Mouse (Mus musculus) heart, embryonic 14.5 days (tissue): ENCODE results near the gene Cul4a. TPM values are rescaled to one million over a fixed set of nuclear protein-coding genes. Genes with fewer than 3 reads are reported as not detected.
A peak's percentile ranks its signal among the peaks of the same experiment; 100 is the strongest.

Source experiments
- ATAC-seq: fragments of 200-750 bp; cut with Nextera tagmentation; 2 replicates; pipeline ENCODE4 v1.8.0; 2017; ENCODE audit warnings: low read depth, moderate TSS enrichment; ENCODE audit not compliant: insufficient number of reproducible peaks, insufficient read depth, low FRiP score
- H3K27ac ChIP-seq, 2 experiments: fragments of 200-500 bp in 1 of 2; fragments of 300-500 bp in 1 of 2; sonication (generic) in 1 of 2; replicated peaks in 1 of 2; 2 replicates each; pipeline ENCODE4 v1.5.1; 2012 to 2014; ENCODE audit warnings: low read depth in 2 of 2, low read length in 2 of 2, control low read depth in 1 of 2, mild to moderate bottlenecking in 1 of 2, mixed read lengths in 1 of 2; ENCODE audit not compliant: control insufficient read depth in 1 of 2, insufficient read depth in 1 of 2
- H3K27me3 ChIP-seq: fragments of 300-500 bp; sonication (generic); 2 replicates; pipeline ENCODE4 v1.6.1; 2014; ENCODE audit warnings: mild to moderate bottlenecking, low read length, control low read depth; ENCODE audit not compliant: control insufficient read depth, insufficient read depth
- H3K36me3 ChIP-seq: fragments of 300-500 bp; sonication (generic); 2 replicates; pipeline ENCODE4 v1.6.1; 2014; ENCODE audit warnings: mild to moderate bottlenecking, control low read depth, low read length, mixed read lengths; ENCODE audit not compliant: control insufficient read depth, insufficient read depth
- H3K4me1 ChIP-seq, 2 experiments: fragments of 200-500 bp in 1 of 2; fragments of 300-500 bp in 1 of 2; sonication (generic) in 1 of 2; 2 replicates each; pipeline ENCODE4 v1.6.1; 2012 to 2014; ENCODE audit warnings: low read length in 2 of 2, control low read depth in 1 of 2, mixed read lengths in 1 of 2; ENCODE audit not compliant: control insufficient read depth in 2 of 2, insufficient read depth in 2 of 2
- H3K4me2 ChIP-seq: fragments of 300-500 bp; sonication (generic); 2 replicates; pipeline ENCODE4 v1.6.1; 2014; ENCODE audit warnings: mild to moderate bottlenecking, low read length
- H3K4me3 ChIP-seq, 2 experiments: fragments of 200-500 bp in 1 of 2; fragments of 300-500 bp in 1 of 2; sonication (generic) in 1 of 2; 2 replicates each; pipeline ENCODE4 v1.5.1; 2012 to 2014; ENCODE audit warnings: low read length in 2 of 2, mild to moderate bottlenecking in 2 of 2, control low read depth in 1 of 2, low read depth in 1 of 2, moderate library complexity in 1 of 2; ENCODE audit not compliant: control insufficient read depth in 1 of 2, insufficient read depth in 1 of 2
- H3K9ac ChIP-seq: fragments of 300-500 bp; sonication (generic); 2 replicates; pipeline ENCODE4 v1.6.1; 2014; ENCODE audit warnings: mild to moderate bottlenecking, low read length
- H3K9me3 ChIP-seq: fragments of 300-500 bp; sonication (generic); 2 replicates; pipeline ENCODE4 v1.6.1; 2016; ENCODE audit warnings: low read length, control low read depth; ENCODE audit not compliant: control insufficient read depth
- WGBS: fragments of 180-500 bp; shearing (Covaris S2); extraction: QIAGEN DNeasy Blood & Tissue Kit; methylation state at CpG from one replicate; pipeline ENCODE4 v1.1.7; 2014; 5-methylcytosine and 5-hydroxymethylcytosine counted together
- polyA plus RNA-seq: library from polyadenylated mRNA; unstranded; fragments of >200 nt; fragmentation: Nextera tagmentation; extraction: Ambion mirVana; gene quantifications from 2 replicates; pipeline ENCODE4 v1.2.1, GENCODE M21; 2014

Cul4a gene
- polyA plus RNA-seq, 1 experiment from 2014 or later = 109 TPM

DNA sequence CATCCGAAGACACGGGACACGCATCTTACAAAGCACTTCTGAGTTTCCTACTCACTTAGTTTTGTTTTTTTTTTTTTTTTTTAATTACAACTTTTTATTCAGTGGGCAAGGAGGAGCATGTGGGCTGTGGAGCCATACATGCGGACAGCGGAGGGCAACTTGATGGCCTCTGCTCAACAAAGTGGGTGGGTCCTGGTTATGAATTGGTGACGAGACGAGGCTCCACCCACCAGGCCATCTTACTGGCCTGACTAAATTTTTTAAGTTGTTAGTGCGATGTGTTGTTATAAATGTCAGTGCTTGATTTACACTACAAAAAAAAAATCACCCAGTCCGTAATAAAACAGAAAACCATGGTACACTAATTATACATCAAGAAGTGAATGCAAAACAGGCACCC is 75.0 kb downstream of the Cul4a start:
- H3K27me3 ChIP-seq = no peaks in the 10 kb centered on the region
- no peak for ATAC-seq
- H3K36me3 ChIP-seq = peaks cover 45% of the 10 kb centered on the region
- 0 out of 2 replicates have a peak overlapping the region, but pooled peaks have one; percentile 50 for H3K9ac ChIP-seq
- H3K9me3 ChIP-seq = no peaks in the 10 kb centered on the region
- H3K4me1 ChIP-seq = peaks cover 21 to 24% of the 10 kb centered on the region in 2 experiments
- H3K27ac ChIP-seq = peak overlapping the region; percentile 67 to 82
- H3K4me3 ChIP-seq = no peak overlapping the region
- 75% methylated on average over 9 of the region's 9 CpGs for WGBS
- H3K4me2 ChIP-seq = no peak overlapping the region

GRCm38 (mm10) chr8:13180911-13181690 is 75.7 kb downstream of the Cul4a start:
- peak overlapping the region; percentile 67 to 82 for H3K27ac ChIP-seq
- no peaks in the 10 kb centered on the region for H3K27me3 ChIP-seq
- no peak for ATAC-seq
- H3K9me3 ChIP-seq = no peaks in the 10 kb centered on the region
- 36% methylated on average over 18 of the region's 18 CpGs for WGBS
- no peak overlapping the region for H3K4me3 ChIP-seq
- peak overlapping the region; percentile 50 for H3K9ac ChIP-seq
- peaks cover 40% of the 10 kb centered on the region for H3K36me3 ChIP-seq
- H3K4me2 ChIP-seq = peak overlapping the region; percentile 3
- H3K4me1 ChIP-seq = peaks cover 21 to 24% of the 10 kb centered on the region in 2 experiments

DNA sequence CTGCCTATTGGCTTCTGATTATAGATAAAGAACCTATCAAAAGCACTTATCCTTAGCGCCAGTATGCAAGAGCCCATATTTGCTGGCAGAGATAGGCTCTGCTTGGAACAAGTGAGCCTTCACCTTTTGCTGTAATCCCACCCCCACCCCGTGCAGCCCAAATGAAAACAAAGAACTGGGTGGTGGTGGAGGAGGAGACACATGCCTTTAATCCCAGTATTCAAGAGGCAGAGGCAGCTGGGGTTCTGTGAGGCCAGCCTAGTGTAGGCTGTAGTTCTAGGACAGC is 76.2 kb downstream of the Cul4a start:
- Histone ChIP-seq H3K4me3 (no peak overlapping the region), H3K36me3 (peaks cover 35% of the 10 kb centered on the region), H3K27ac (peak overlapping the region; percentile 67 to 82), H3K9me3 (no peaks in the 10 kb centered on the region), H3K4me2 (peak overlapping the region; percentile 3; the same call in 1 of the 2 replicates), H3K4me1 (peaks cover 21 to 24% of the 10 kb centered on the region in 2 experiments), H3K27me3 (no peaks in the 10 kb centered on the region), H3K9ac (peak overlapping the region; percentile 1; the same call in 1 of the 2 replicates)
- no peak for ATAC-seq
- WGBS = 15% methylated on average over 2 of the region's 2 CpGs

GRCm38 (mm10) chr8:13186819-13187218 is 81.4 kb downstream of the Cul4a start:
- H3K36me3 ChIP-seq = peaks cover 19% of the 10 kb centered on the region; the same call in 1 of the 2 replicates
- H3K4me2 ChIP-seq = no peak overlapping the region
- no peak overlapping the region for H3K4me3 ChIP-seq
- H3K4me1 ChIP-seq = peaks cover 0 to 3% of the 10 kb centered on the region in 2 experiments; a peak in 1 of 4 replicates
- H3K27ac ChIP-seq = no peak overlapping the region
- no peaks in the 10 kb centered on the region for H3K27me3 ChIP-seq
- WGBS = 81% methylated on average over 8 of the region's 8 CpGs
- no peak for ATAC-seq
- H3K9ac ChIP-seq = no peak overlapping the region
- H3K9me3 ChIP-seq = no peaks in the 10 kb centered on the region

DNA sequence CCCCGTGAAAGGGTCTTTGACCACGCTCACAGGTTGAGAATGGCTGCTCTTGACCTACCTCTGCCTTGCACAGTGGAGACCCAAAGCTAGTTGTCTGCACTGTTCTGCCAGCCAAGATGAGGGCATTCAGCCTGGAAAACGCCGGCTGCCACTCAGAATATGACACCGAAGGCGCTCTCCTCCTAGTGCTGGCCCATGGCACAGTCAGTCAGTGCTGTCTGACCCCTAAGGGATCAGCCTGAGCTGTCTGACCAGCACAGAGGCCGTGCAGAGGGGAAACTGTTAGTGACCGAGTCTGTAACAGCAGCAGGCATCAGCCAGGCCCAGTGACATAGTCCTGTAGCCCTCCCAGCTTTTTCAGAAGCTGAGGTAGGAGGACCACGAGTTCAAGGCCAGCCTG is 81.8 kb downstream of the Cul4a start:
- H3K4me1 ChIP-seq = no peaks in the 10 kb centered on the region; a peak in 1 of 4 replicates
- H3K9me3 ChIP-seq = no peaks in the 10 kb centered on the region
- no peaks in the 10 kb centered on the region for H3K27me3 ChIP-seq
- H3K27ac ChIP-seq = no peak overlapping the region
- WGBS = 71% methylated on average over 9 of the region's 9 CpGs
- no peak overlapping the region for H3K4me2 ChIP-seq
- ATAC-seq = no peak
- H3K4me3 ChIP-seq = no peak overlapping the region
- H3K36me3 ChIP-seq = peaks cover 19% of the 10 kb centered on the region; the same call in 1 of the 2 replicates
- no peak overlapping the region for H3K9ac ChIP-seq

DNA sequence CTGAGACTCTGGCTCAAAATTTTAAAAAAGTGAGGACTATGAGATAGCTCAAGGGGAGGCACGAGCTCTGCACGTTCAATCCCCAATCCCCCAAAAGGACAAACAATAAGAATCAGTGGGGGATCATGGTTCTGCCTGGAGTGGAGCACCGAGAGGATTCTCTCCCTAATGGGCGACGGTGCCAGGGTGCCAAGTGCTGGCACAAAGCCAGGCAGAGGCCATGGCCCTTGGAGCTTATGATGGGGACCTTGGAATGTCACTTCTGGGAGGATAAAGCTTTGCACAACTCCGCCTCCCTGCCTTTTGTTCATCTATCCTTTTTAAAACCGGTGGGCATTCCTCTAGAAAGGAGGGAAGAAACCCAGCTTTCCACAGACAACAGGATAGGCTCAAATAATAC is 82.2 kb downstream of the Cul4a start:
- no peaks in the 10 kb centered on the region for H3K27me3 ChIP-seq
- H3K9me3 ChIP-seq = no peaks in the 10 kb centered on the region
- H3K27ac ChIP-seq = no peak overlapping the region
- ATAC-seq = no peak
- H3K9ac ChIP-seq = no peak overlapping the region
- no peak overlapping the region for H3K4me3 ChIP-seq
- H3K4me1 ChIP-seq = no peaks in the 10 kb centered on the region
- H3K4me2 ChIP-seq = no peak overlapping the region
- H3K36me3 ChIP-seq = peaks cover 19% of the 10 kb centered on the region; the same call in 1 of the 2 replicates
- WGBS = 71% methylated on average over 7 of the region's 7 CpGs

DNA sequence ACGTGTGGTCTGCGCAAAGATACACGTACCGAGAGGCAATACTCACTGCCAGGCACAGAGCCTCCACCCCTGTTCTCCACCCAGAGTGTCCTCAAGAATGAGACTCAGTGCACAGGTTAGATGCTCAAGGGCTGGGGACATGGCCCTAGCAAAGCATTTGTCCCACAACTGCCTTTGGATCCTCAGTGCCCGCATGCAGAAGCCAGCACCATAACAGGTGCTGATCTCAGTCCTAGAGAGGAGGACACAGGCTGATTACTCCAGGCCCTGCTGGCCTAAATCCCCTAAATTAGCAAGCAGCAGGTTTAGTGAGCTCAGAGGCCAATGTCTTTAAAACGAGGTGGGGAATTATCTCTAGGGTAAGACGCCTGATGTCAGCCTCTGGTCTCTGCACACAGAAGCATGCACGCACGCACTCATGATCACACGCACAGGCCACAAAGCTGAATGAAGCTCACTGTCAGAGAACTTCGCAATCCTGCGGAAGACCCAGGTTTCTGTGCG is 82.7 kb downstream of the Cul4a start:
- Histone ChIP-seq H3K4me3 (no peak overlapping the region), H3K4me2 (no peak overlapping the region), H3K36me3 (peaks cover 19% of the 10 kb centered on the region; the same call in 1 of the 2 replicates), H3K9ac (no peak overlapping the region), H3K27ac (no peak overlapping the region), H3K27me3 (no peaks in the 10 kb centered on the region), H3K9me3 (no peaks in the 10 kb centered on the region), H3K4me1 (no peaks in the 10 kb centered on the region)
- ATAC-seq = no peak
- WGBS = 88% methylated on average over 13 of the region's 13 CpGs
